Mouse (Mus musculus): ENCODE results near the gene Psmd1.

GRCm38 (mm10) chr1:86135315-86135714 lies 71.1 kb downstream of the Psmd1 start:
- no peak for TF ChIP-seq FOSL1 (IDR thresholded peaks at IDR 0.05; ENCODE audit: insufficient read depth, low read length, poor library complexity, severe bottlenecking)
- no peak for TF ChIP-seq CTCF (IDR thresholded peaks at IDR 0.05; ENCODE audit: control insufficient read depth, insufficient read depth, insufficient read length)
- TF ChIP-seq USF1 (IDR thresholded peaks at IDR 0.05; ENCODE audit: low read depth) = no peak
- no peak for TF ChIP-seq MAX (IDR thresholded peaks at IDR 0.05)

Measured in C2C12 (cell line).